Mouse (Mus musculus) ES-E14 (cell line): ENCODE data around the gene Bicdl2.

ENCODE experiments used
- CHD2 ChIP-seq: IDR thresholded peaks from 2 replicates; pipeline ENCODE4 v1.6.1; 2014; ENCODE audit warnings: mild to moderate bottlenecking, low read depth, low read length, inconsistent platforms
- HCFC1 ChIP-seq: IDR thresholded peaks from 2 replicates; pipeline ENCODE4 v1.6.1; 2012; ENCODE audit warnings: low read length, inconsistent platforms, borderline replicate concordance; ENCODE audit not compliant: insufficient read depth
- MAFK ChIP-seq: IDR thresholded peaks from 2 replicates; pipeline ENCODE4 v1.6.1; 2014; ENCODE audit warnings: mild to moderate bottlenecking, low read depth, low read length, inconsistent platforms; ENCODE audit not compliant: insufficient read depth
- ZC3H11A ChIP-seq: IDR thresholded peaks from 2 replicates; pipeline ENCODE4 v1.6.1; 2012; ENCODE audit warnings: low read depth, mild to moderate bottlenecking, inconsistent platforms, low read length, borderline replicate concordance
- ZNF384 ChIP-seq: IDR thresholded peaks from 2 replicates; pipeline ENCODE4 v1.6.1; 2012; ENCODE audit warnings: low read depth, low read length, inconsistent platforms

- TF ChIP-seq MAFK (no peak), HCFC1 (no peak), ZNF384 (no peak), ZC3H11A (no peak), CHD2 (no peak)
Measured at GRCm38 (mm10) chr17:23682092-23682491, 21.8 kb downstream of the Bicdl2 start.
